Mouse (Mus musculus): ENCODE measurements at regions not wholly inside any gene's neighbourhood (a gene's known extent, or its start where the extent isn't known, plus 50 kb on each side); places are given as distances from the start of the nearest gene placed in this dataset.

DNA sequence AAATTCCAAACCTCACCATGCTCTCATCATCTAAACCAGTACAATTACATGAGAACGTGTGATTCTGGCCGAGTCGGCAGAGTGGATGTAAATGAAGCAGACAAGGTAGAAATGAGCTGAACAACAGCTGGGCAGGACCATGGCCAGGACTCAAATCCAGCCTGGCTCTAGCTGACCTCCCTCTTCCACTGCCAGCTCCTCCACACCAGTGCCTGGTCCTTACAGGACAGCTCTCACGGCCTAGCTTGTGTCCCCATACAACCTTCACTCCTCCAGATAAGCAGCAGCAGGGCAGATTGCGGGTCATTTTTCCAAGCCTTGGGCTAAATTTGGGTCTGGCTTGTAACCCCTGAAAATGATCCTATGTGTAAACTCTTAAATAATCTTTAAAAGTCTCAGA lies 182.4 kb downstream of the Mylk4 start:
- Histone ChIP-seq H3K4me2 (ENCODE audit: low read length) (no peak overlapping the region), H3K9me3 (replicated peaks; ENCODE audit: control insufficient read depth, low read length, poor library complexity, severe bottlenecking) (no peaks in the 10 kb centered on the region), H3K4me3 (ENCODE audit: low read depth, low read length) (no peak overlapping the region), H3K27me3 (ENCODE audit: control insufficient read depth, insufficient read depth, low read depth, low read length) (no peaks in the 10 kb centered on the region), H3K4me1 (ENCODE audit: control insufficient read depth, insufficient read depth, low read length) (no peaks in the 10 kb centered on the region), H3K9ac (ENCODE audit: low read depth, low read length) (no peak overlapping the region), H3K36me3 (ENCODE audit: control insufficient read depth, insufficient read depth, low read length) (no peaks in the 10 kb centered on the region), H3K27ac (ENCODE audit: low read length) (no peak overlapping the region)
- ATAC-seq, result no peak
- 90% methylated on average over 5 of the region's 5 CpGs for WGBS

GRCm38 (mm10) chr13:32593611-32594010 lies 190.1 kb downstream of the Mylk4 start:
- ATAC-seq, result no peak
- 95% methylated on average over 7 of the region's 7 CpGs for WGBS
- Histone ChIP-seq H3K9ac (ENCODE audit: low read depth, low read length) (no peak overlapping the region), H3K9me3 (replicated peaks; ENCODE audit: control insufficient read depth, low read length, poor library complexity, severe bottlenecking) (no peaks in the 10 kb centered on the region), H3K36me3 (ENCODE audit: control insufficient read depth, insufficient read depth, low read length) (no peaks in the 10 kb centered on the region), H3K4me1 (ENCODE audit: control insufficient read depth, insufficient read depth, low read length) (no peaks in the 10 kb centered on the region), H3K27me3 (ENCODE audit: control insufficient read depth, insufficient read depth, low read depth, low read length) (no peaks in the 10 kb centered on the region), H3K4me2 (ENCODE audit: low read length) (no peak overlapping the region), H3K4me3 (ENCODE audit: low read depth, low read length) (no peak overlapping the region), H3K27ac (ENCODE audit: low read length) (no peak overlapping the region)

DNA sequence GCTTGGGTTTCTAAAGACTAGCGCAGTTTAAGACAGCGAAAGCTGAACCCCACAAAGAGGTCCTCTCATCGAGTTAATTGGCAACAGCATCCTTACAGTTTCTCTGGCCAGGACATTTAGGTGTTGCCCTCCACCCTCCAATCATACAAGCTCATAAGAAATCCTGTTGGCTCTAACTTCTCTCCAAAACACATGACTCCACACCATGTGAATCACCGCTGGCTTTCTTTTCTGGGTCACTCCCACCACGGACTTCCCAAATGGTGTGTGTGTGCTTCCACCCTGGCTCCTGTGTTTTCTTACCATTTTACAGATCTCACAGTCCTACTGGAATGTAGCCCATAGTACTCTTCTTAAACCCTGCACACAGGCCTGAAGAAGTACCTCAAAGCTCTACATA lies 190.6 kb downstream of the Mylk4 start:
- Histone ChIP-seq H3K27ac (ENCODE audit: low read length) (no peak overlapping the region), H3K27me3 (ENCODE audit: control insufficient read depth, insufficient read depth, low read depth, low read length) (no peaks in the 10 kb centered on the region), H3K9me3 (replicated peaks; ENCODE audit: control insufficient read depth, low read length, poor library complexity, severe bottlenecking) (no peaks in the 10 kb centered on the region), H3K4me3 (ENCODE audit: low read depth, low read length) (no peak overlapping the region), H3K4me1 (ENCODE audit: control insufficient read depth, insufficient read depth, low read length) (no peaks in the 10 kb centered on the region), H3K36me3 (ENCODE audit: control insufficient read depth, insufficient read depth, low read length) (no peaks in the 10 kb centered on the region), H3K9ac (ENCODE audit: low read depth, low read length) (no peak overlapping the region), H3K4me2 (ENCODE audit: low read length) (no peak overlapping the region)
- ATAC-seq, result no peak
- 94% methylated on average over 5 of the region's 5 CpGs for WGBS

GRCm38 (mm10) chr13:32581598-32581997 lies 202.2 kb downstream of the Mylk4 start:
- Histone ChIP-seq H3K27me3 (ENCODE audit: control insufficient read depth, insufficient read depth, low read depth, low read length) (no peaks in the 10 kb centered on the region), H3K4me3 (ENCODE audit: low read depth, low read length) (no peak overlapping the region), H3K9ac (ENCODE audit: low read depth, low read length) (no peak overlapping the region), H3K4me1 (ENCODE audit: control insufficient read depth, insufficient read depth, low read length) (no peaks in the 10 kb centered on the region), H3K9me3 (replicated peaks; ENCODE audit: control insufficient read depth, low read length, poor library complexity, severe bottlenecking) (no peaks in the 10 kb centered on the region), H3K4me2 (ENCODE audit: low read length) (no peak overlapping the region), H3K36me3 (ENCODE audit: control insufficient read depth, insufficient read depth, low read length) (no peaks in the 10 kb centered on the region), H3K27ac (ENCODE audit: low read length) (no peak overlapping the region)
- no peak for ATAC-seq

- Histone ChIP-seq H3K4me2 (ENCODE audit: low read length) (no peak overlapping the region), H3K9ac (ENCODE audit: low read depth, low read length) (no peak overlapping the region), H3K4me3 (ENCODE audit: low read depth, low read length) (no peak overlapping the region), H3K27me3 (ENCODE audit: control insufficient read depth, insufficient read depth, low read depth, low read length) (no peaks in the 10 kb centered on the region), H3K9me3 (replicated peaks; ENCODE audit: control insufficient read depth, low read length, poor library complexity, severe bottlenecking) (no peaks in the 10 kb centered on the region), H3K36me3 (ENCODE audit: control insufficient read depth, insufficient read depth, low read length) (no peaks in the 10 kb centered on the region), H3K4me1 (ENCODE audit: control insufficient read depth, insufficient read depth, low read length) (no peaks in the 10 kb centered on the region), H3K27ac (ENCODE audit: low read length) (no peak overlapping the region)
- no peak for ATAC-seq
- 95% methylated on average over 2 of the region's 2 CpGs for WGBS
Observed at GRCm38 (mm10) chr13:32567850-32568249, 215.9 kb downstream of the Mylk4 start.

GRCm38 (mm10) chr13:32560666-32561065 lies 222.1 kb upstream of the Gmds start:
- H3K27me3 ChIP-seq (ENCODE audit: control insufficient read depth, insufficient read depth, low read depth, low read length), result no peaks in the 10 kb centered on the region
- H3K4me2 ChIP-seq (ENCODE audit: low read length), result no peak overlapping the region
- no peak overlapping the region for H3K9ac ChIP-seq (ENCODE audit: low read depth, low read length)
- H3K9me3 ChIP-seq (replicated peaks; ENCODE audit: control insufficient read depth, low read length, poor library complexity, severe bottlenecking), result no peaks in the 10 kb centered on the region
- no peaks in the 10 kb centered on the region for H3K4me1 ChIP-seq (ENCODE audit: control insufficient read depth, insufficient read depth, low read length)
- ATAC-seq, result no peak
- no peaks in the 10 kb centered on the region for H3K36me3 ChIP-seq (ENCODE audit: control insufficient read depth, insufficient read depth, low read length)
- no peak overlapping the region for H3K27ac ChIP-seq (ENCODE audit: low read length)
- no peak overlapping the region for H3K4me3 ChIP-seq (ENCODE audit: low read depth, low read length)

DNA sequence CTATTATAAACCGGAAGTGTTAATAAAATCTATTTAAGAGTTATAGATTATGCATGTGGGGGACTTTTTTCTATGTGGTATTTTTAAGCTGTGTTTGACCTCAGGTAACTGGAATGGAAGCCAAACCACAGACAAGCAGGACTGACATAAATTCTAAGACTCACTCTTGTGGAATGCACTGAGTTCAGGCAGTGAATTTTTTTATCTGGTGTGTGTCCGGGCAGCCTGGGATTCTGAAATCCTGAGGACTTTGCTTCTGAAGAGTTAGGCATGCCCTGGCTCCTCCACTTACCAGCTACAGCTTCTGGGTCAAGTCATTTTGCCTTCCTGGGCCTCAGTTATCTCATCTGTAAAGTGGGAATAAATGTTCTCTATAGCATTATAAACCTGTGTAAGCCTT lies 217.9 kb upstream of the Gmds start:
- no peak overlapping the region for H3K27ac ChIP-seq (ENCODE audit: low read length)
- 93% methylated on average over 2 of the region's 2 CpGs for WGBS
- no peak overlapping the region for H3K9ac ChIP-seq (ENCODE audit: low read depth, low read length)
- no peak overlapping the region for H3K4me3 ChIP-seq (ENCODE audit: low read depth, low read length)
- H3K36me3 ChIP-seq (ENCODE audit: control insufficient read depth, insufficient read depth, low read length), result no peaks in the 10 kb centered on the region
- H3K4me2 ChIP-seq (ENCODE audit: low read length), result no peak overlapping the region
- ATAC-seq, result no peak
- no peaks in the 10 kb centered on the region for H3K4me1 ChIP-seq (ENCODE audit: control insufficient read depth, insufficient read depth, low read length)
- H3K9me3 ChIP-seq (replicated peaks; ENCODE audit: control insufficient read depth, low read length, poor library complexity, severe bottlenecking), result no peaks in the 10 kb centered on the region
- H3K27me3 ChIP-seq (ENCODE audit: control insufficient read depth, insufficient read depth, low read depth, low read length), result no peaks in the 10 kb centered on the region

GRCm38 (mm10) chr13:32555064-32555463 lies 216.5 kb upstream of the Gmds start:
- Histone ChIP-seq H3K9me3 (replicated peaks; ENCODE audit: control insufficient read depth, low read length, poor library complexity, severe bottlenecking) (no peaks in the 10 kb centered on the region), H3K4me1 (ENCODE audit: control insufficient read depth, insufficient read depth, low read length) (no peaks in the 10 kb centered on the region), H3K27me3 (ENCODE audit: control insufficient read depth, insufficient read depth, low read depth, low read length) (no peaks in the 10 kb centered on the region), H3K4me2 (ENCODE audit: low read length) (no peak overlapping the region), H3K9ac (ENCODE audit: low read depth, low read length) (no peak overlapping the region), H3K36me3 (ENCODE audit: control insufficient read depth, insufficient read depth, low read length) (no peaks in the 10 kb centered on the region), H3K27ac (ENCODE audit: low read length) (no peak overlapping the region), H3K4me3 (ENCODE audit: low read depth, low read length) (no peak overlapping the region)
- no peak for ATAC-seq
- WGBS, result 89% methylated on average over 1 of the region's 1 CpGs

DNA sequence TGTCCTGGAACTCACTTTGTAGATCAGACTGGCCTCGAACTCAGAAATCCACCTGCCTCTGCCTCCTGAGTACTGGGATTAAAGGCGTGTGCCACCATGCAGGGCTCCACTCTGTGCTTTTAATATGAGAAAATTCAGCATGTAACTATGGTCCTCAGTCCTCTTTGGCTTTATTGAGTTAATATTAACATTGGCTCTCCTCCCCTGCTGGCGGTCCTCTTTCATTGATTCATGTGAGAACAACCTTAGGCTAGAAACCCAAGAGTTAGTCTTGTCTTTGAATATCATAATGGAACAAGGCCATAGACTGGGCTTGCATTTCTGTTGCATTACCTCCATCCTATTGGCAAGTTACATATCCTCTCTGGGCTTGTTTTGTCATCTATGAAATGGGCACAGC lies 216.1 kb upstream of the Gmds start:
- Histone ChIP-seq H3K36me3 (ENCODE audit: control insufficient read depth, insufficient read depth, low read length) (no peaks in the 10 kb centered on the region), H3K27me3 (ENCODE audit: control insufficient read depth, insufficient read depth, low read depth, low read length) (no peaks in the 10 kb centered on the region), H3K4me3 (ENCODE audit: low read depth, low read length) (no peak overlapping the region), H3K4me1 (ENCODE audit: control insufficient read depth, insufficient read depth, low read length) (no peaks in the 10 kb centered on the region), H3K9me3 (replicated peaks; ENCODE audit: control insufficient read depth, low read length, poor library complexity, severe bottlenecking) (no peaks in the 10 kb centered on the region), H3K27ac (ENCODE audit: low read length) (no peak overlapping the region), H3K9ac (ENCODE audit: low read depth, low read length) (no peak overlapping the region), H3K4me2 (ENCODE audit: low read length) (no peak overlapping the region)
- ATAC-seq, result no peak
- whole genome bisulfite sequencing, result 94% methylated on average over 3 of the region's 3 CpGs

DNA sequence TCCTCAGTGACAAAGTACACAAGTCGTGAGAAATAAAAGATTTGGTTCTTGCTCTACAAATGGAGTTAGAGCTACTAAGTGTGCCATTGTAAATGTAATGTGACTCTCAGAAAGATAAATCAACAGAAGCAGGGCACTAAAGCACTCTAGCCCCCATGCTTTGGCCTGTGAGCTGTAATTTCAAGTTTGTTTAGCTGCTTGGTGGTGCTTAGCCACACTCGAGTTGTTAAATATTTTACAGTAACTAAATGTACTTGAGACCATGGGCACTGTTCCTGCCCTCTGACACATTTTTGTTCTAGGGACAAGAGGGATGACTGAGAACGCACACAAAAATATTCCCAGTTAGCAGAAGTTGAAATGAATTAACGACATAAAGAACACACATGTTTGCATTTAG lies 214.6 kb upstream of the Gmds start:
- H3K4me2 ChIP-seq (ENCODE audit: low read length), result no peak overlapping the region
- 86% methylated on average over 4 of the region's 4 CpGs for WGBS
- no peak for ATAC-seq
- no peaks in the 10 kb centered on the region for H3K4me1 ChIP-seq (ENCODE audit: control insufficient read depth, insufficient read depth, low read length)
- no peak overlapping the region for H3K4me3 ChIP-seq (ENCODE audit: low read depth, low read length)
- no peaks in the 10 kb centered on the region for H3K27me3 ChIP-seq (ENCODE audit: control insufficient read depth, insufficient read depth, low read depth, low read length)
- H3K36me3 ChIP-seq (ENCODE audit: control insufficient read depth, insufficient read depth, low read length), result no peaks in the 10 kb centered on the region
- H3K27ac ChIP-seq (ENCODE audit: low read length), result no peak overlapping the region
- H3K9ac ChIP-seq (ENCODE audit: low read depth, low read length), result no peak overlapping the region
- no peaks in the 10 kb centered on the region for H3K9me3 ChIP-seq (replicated peaks; ENCODE audit: control insufficient read depth, low read length, poor library complexity, severe bottlenecking)
